Mouse (Mus musculus): ENCODE data around the gene Rab20. TPM values are rescaled to one million over a fixed set of nuclear protein-coding genes. Genes with fewer than 3 reads are reported as not detected.

Rab20 gene
- total RNA-seq, 1 experiment from 2014 or later = 5.0 TPM

Other genes with a start within 250 kb of the Rab20 start
- gene Col4a2, start 165.9 kb downstream of the Rab20 start, total RNA-seq (2017) = 16.1 and 16.9 TPM in 2 replicates
- 17.3 and 30.0 TPM in 2 replicates for gene Col4a1, start 165.9 kb downstream of the Rab20 start, total RNA-seq (2017)
- 53.2 and 56.3 TPM in 2 replicates for gene Naxd, start 18.8 kb upstream of the Rab20 start, total RNA-seq (2017)
- gene Cars2, start 72.1 kb upstream of the Rab20 start, total RNA-seq (2017) = 37.0 and 41.1 TPM in 2 replicates
- 67.9 and 96.2 TPM in 2 replicates for gene Ing1, start 76.9 kb upstream of the Rab20 start, total RNA-seq (2017)
- 111 and 131 TPM in 2 replicates for gene Ankrd10, start 157.0 kb upstream of the Rab20 start, total RNA-seq (2017)
- not detected in 2 replicates for gene 1700016D06Rik, start 222.4 kb upstream of the Rab20 start, total RNA-seq (2017)
- 22.5 and 25.6 TPM in 2 replicates for gene Arhgef7, start 249.0 kb upstream of the Rab20 start, total RNA-seq (2017)